Mouse (Mus musculus) common myeloid progenitor, adult 5-6 weeks (primary cell): ENCODE data around the gene Nxpe2. TPM values are rescaled to one million over a fixed set of nuclear protein-coding genes. Genes with fewer than 3 reads are reported as not detected.
A peak's percentile ranks its signal among the peaks of the same experiment; 100 is the strongest.

Source experiments
- ATAC-seq: replicated peaks from 2 replicates; pipeline ENCODE4 v1.8.0; 2016; ENCODE audit warnings: low read depth, mild to moderate bottlenecking, moderate TSS enrichment, inconsistent platforms; ENCODE audit not compliant: poor library complexity, severe bottlenecking
- total RNA-seq: library from RNA; stranded (forward); fragments of 200-1000, 187-1606 nt; gene quantifications from 2 replicates; pipeline ENCODE4 v1.2.3, GENCODE M21; 2017

Nxpe2 gene
- total RNA-seq, result 55.6 and 56.2 TPM in 2 replicates

GRCm38 (mm10) chr9:48353148-48353698 is at the start of gene Nxpe2:
Gene Nxpe2, minus strand, starts transcription at chr9:48353454.
- no peak for ATAC-seq

GRCm38 (mm10) chr9:48389983-48390382 is 36.7 kb upstream of the Nxpe2 start:
- ATAC-seq, result no peak

- no peak for ATAC-seq
Measured at GRCm38 (mm10) chr9:48388451-48388850, 35.2 kb upstream of the Nxpe2 start.

- ATAC-seq, result 0 out of 2 replicates have a peak, but pooled peaks have one; percentile 15
Measured at GRCm38 (mm10) chr9:48374357-48374756, 21.1 kb upstream of the Nxpe2 start.

GRCm38 (mm10) chr9:48373232-48373878 is 20.1 kb upstream of the Nxpe2 start:
- ATAC-seq, result peak; percentile 91

- no peak for ATAC-seq
Measured at GRCm38 (mm10) chr9:48362743-48363142, 9.5 kb upstream of the Nxpe2 start.

GRCm38 (mm10) chr9:48361815-48362631 is 8.8 kb upstream of the Nxpe2 start:
- ATAC-seq, result peak; percentile 64

- ATAC-seq, result no peak
Measured at GRCm38 (mm10) chr9:48360826-48361225, 7.6 kb upstream of the Nxpe2 start.

- ATAC-seq, result peak; percentile 85
Measured at GRCm38 (mm10) chr9:48357097-48357496, 3.8 kb upstream of the Nxpe2 start.

- peak; percentile 72 for ATAC-seq
Measured at GRCm38 (mm10) chr9:48354793-48355192, 1.5 kb upstream of the Nxpe2 start.

- ATAC-seq, result no peak
Measured at GRCm38 (mm10) chr9:48354122-48354521, 868 bp upstream of the Nxpe2 start.

- no peak for ATAC-seq
Measured at GRCm38 (mm10) chr9:48345866-48346265, 7.4 kb downstream of the Nxpe2 start.

GRCm38 (mm10) chr9:48345456-48345855 is 7.8 kb downstream of the Nxpe2 start:
- ATAC-seq, result no peak

- no peak; the same call in 1 of the 2 replicates for ATAC-seq
Measured at GRCm38 (mm10) chr9:48340708-48341380, 12.4 kb downstream of the Nxpe2 start.

- ATAC-seq, result no peak
Measured at GRCm38 (mm10) chr9:48339563-48339962, 13.7 kb downstream of the Nxpe2 start.

- ATAC-seq, result peak; percentile 67
Measured at GRCm38 (mm10) chr9:48338783-48339455, 14.3 kb downstream of the Nxpe2 start.

GRCm38 (mm10) chr9:48329597-48329996 is 23.7 kb downstream of the Nxpe2 start:
- no peak for ATAC-seq

- ATAC-seq, result no peak
Measured at GRCm38 (mm10) chr9:48326338-48326737, 26.9 kb downstream of the Nxpe2 start.

- no peak for ATAC-seq
Measured at GRCm38 (mm10) chr9:48315825-48316224, 37.4 kb downstream of the Nxpe2 start.

GRCm38 (mm10) chr9:48314194-48314593 is 39.1 kb downstream of the Nxpe2 start:
- no peak for ATAC-seq
